Mouse (Mus musculus) spleen, adult 2 months (tissue): ENCODE measurements around the gene Plekhm2.

Experiments used
- CTCF ChIP-seq: fragments of 200-500 bp; IDR thresholded peaks from 2 replicates; pipeline ENCODE4 v1.5.1; 2011; ENCODE audit warnings: mild to moderate bottlenecking, inconsistent platforms; ENCODE audit not compliant: insufficient read depth, insufficient read length, insufficient replicate concordance; ENCODE audit errors: extremely low read depth
- POLR2A ChIP-seq: fragments of 200-500 bp; IDR thresholded peaks from 2 replicates; pipeline ENCODE4 v1.6.1; 2011; ENCODE audit warnings: low read depth, low read length, inconsistent platforms

- no peak for TF ChIP-seq POLR2A
- TF ChIP-seq CTCF = no peak
Observed at GRCm38 (mm10) chr4:141641961-141642811, 22.5 kb downstream of the Plekhm2 start.
